Mouse (Mus musculus): ENCODE data around the gene Ankrd36.

DNA sequence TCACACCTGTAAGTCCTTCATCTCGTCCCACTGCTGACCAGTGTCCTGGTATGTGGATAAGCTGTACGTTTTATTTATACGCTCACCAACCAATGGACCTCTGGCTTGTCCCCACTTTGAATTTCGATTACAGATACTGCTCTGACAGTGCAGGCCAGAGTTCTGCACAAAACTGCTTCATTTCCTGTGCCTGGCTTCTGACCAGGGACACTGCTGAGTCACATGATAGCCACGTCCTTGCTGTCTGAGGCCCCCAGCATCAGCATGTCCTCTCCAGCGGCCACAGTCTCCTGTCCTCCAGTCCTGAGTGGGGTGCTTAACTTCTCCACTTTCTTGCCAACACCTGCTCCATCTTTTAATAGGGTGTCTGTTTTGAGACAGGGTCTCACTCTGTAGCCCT lies 113.1 kb downstream of the Ankrd36 start:
- TF ChIP-seq CTCF (IDR thresholded peaks at IDR 0.05; ENCODE audit: low read depth) (no peak), EP300 (IDR thresholded peaks at IDR 0.05; ENCODE audit: low read depth) (no peak)
